Mouse (Mus musculus) frontal cortex, adult 2 months (tissue): ENCODE measurements at regions not wholly inside any gene's neighbourhood (a gene's known extent, or its start where the extent isn't known, plus 50 kb on each side); places are given as distances from the start of the nearest gene placed in this dataset.

ENCODE experiments used
- DNase-seq, 2 experiments: peaks; one replicate each; pipeline ENCODE4 v3.0.0; 2022; ENCODE audit warnings: low spot score in 1 of 2; ENCODE audit errors: extremely low spot score in 1 of 2

DNA sequence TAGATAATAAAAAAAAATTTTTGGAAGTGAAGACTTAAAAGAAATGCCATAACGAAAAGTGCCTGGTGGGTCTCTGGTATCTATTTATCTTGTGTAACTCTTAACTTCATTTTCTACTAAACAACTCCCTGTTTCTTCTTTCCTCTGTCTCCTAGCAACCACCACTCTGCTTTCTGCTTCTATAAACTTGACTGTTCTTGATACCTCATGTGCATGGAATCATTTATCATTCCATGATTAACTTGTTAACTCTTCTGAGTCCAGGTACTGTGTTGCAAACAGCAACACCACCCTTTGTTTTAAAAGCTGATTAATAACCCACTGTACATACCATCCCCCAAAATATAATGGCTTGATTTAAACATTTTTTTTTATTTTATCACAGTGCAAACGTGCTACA, 325.0 kb downstream of the Mettl4 start:
- DNase-seq, result no peak

DNA sequence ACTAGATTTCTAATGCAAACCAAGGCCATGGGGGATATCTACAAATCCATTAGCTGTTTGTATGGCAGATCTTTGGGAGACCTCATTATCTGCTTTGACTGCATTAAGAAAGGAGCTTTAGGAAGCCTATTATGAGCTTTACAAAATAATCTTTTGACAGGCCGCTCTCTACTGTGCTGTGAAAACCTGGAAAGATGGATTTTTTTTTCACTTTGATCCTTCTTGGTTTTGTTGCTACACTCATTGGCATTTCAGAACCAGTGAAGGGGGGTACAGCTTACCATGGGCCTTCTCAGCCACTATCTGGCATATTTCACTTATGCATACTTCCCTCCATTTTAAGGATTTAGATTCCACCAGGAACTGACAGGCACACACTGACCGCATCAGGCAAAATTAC, 366.8 kb downstream of the Mettl4 start:
- DNase-seq, result no peak

DNA sequence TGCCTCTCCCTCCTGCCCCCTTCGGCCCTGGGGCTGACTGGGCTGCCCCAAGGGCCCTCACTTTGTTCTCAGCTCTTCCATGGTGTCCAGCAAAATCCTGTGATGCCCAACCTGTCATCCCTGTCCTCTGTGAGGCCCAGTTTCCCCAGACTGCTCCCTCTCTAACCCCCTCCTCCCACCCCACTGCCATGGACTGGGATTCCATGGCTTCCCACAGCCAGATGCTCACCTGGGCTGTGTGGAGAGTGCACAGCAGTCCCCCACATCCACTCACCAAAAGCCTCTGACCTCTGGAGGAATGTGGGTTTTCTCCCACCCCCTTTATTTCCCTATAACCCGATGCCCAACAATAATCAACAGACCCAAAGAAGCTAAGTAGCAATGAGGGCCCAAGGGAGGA, 414.1 kb downstream of the Mettl4 start:
- no peak for DNase-seq

DNA sequence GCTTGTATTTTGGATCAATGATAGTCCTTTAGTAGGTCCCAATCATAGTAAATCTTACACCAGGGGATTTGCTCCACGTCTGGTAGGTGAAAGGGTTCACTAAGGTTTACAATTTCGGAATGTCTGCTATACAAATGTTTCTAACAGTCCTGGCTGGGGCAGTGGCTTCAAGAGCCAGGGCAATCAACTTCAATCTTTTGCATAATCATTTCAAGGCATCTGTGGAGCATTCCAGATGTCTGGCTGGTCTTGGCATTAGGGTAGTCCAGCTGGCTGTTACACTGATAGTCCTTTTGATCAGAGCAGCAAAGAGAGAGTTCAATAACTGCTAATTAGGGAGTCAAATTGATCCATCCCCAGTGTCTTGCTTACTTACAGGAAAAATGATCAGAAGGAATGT, 423.6 kb downstream of the Mettl4 start:
- DNase-seq, result no peak

DNA sequence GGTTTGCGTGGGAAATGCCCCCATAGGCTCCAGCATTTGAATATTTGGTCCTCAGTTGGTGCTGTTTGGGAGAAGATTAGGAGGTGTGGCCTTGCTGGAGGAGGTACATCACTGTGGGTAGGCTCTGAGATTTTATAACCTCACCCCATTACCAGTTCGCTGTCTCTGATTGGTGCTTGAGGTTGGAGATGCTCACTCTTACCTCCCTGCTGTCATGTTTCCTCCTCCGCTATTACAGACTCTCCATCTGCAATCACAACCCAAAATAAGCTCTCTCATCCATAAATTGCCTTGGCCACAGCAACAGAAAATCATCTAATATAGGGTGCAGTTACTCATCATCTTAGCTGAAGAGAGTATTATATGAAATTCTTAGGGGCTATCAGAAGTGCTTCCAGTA, 458.6 kb downstream of the Mettl4 start:
- DNase-seq, result peak in 1 of 2 experiments; percentile 20

DNA sequence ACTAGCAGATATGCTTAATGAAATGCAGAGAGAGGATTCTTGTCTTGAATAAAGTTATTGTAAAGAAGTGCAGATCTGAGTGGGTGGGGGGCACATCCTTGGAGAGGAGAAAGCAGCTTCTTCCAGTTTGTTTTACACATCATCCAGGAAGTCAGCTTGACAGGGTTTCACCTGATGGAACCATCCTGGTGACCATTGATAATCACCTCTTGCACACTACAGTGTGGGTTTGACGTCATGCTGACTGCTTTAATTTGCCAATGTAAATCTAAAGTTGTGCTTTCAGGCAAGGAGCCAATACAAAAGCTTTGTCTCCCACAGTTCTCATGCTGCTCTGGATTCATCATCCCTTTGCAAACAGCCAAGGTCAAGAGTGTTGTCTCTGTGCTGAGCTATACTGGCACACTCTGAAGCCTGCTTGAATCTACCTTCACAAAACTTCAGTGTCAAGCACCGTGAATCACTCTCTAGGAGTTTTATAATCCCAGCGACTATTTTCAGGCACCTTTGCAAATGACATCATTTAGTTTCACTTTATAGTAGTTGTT, 462.1 kb downstream of the Mettl4 start:
- DNase-seq, result no peak

DNA sequence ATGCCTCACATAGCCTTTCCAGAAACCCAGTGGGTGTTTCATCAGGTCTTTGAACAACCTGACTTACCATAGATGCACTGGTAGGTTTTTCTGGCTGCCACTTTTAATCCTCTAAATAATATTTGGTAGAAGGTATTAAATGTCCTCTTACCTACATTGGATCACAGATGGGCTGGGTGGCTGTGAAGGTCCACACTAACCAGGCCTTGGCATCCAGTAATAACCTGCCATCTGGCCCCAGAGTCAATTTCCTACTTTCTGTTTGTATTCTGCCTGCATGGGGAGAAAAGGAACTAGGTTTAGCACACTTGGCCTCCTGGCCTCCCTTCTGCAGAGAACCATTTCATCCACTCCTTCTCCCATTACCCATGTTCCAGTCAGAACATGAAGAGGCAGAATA, 473.0 kb downstream of the Mettl4 start:
- no peak for DNase-seq

DNA sequence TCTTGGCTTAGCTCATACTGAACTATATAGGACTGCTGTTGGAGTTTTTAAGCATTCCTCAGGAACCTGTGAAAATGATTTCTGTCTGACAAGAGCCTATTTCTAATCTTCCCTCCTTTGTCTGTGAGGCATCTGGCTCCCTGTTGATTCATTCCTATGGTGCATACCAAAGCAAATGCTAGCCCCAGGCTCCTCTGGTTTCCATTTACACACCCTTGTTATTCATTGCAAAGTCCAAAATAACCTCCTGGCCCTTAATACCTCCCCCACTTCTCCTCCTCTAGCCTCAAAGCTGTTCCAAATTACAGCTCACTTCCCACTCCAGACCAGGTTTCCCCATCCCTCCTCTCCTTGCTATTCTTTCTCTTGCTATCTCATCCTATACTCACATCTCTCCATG, 480.1 kb downstream of the Mettl4 start:
- DNase-seq, result no peak

DNA sequence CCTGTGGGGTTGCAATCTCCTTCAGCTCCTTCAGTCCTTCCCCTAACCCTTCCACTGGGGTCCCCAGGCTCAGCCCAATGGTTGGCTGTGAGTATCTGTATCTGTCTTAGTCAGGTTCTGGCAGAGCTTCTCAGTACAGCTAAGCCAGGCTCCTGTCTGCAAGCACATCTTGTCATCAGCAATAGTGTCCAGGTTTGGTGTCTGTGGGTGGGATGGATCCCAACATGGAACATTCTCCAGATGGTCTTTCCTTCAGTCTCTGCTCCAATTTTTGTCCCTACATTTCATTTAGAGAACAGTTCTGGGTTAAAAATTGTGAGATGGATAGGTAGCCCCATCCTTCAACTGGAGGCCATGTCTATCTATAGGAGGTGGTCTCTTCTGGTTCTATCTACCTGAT, 494.2 kb downstream of the Mettl4 start:
- peak; percentile 51 to 53 for DNase-seq

DNA sequence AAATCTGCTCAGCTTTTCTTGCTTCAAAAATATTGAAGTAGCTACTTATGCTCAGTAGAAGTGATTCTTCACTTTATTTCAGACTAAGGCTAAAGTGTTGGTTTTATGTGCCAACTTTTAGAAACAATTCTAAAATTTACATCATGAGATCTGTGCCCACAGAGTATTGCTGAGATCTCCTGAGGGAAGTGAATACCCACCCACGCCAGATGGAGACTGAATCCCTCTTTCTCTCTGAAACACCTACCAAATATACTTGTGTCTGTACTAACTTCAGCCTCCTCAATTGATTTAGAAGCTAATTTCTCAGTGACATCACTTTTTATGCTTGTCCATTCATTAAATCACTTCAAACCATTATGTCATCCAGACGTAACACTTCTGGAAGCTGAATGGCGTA, 495.0 kb downstream of the Mettl4 start:
- peak; percentile 82 to 83 for DNase-seq

DNA sequence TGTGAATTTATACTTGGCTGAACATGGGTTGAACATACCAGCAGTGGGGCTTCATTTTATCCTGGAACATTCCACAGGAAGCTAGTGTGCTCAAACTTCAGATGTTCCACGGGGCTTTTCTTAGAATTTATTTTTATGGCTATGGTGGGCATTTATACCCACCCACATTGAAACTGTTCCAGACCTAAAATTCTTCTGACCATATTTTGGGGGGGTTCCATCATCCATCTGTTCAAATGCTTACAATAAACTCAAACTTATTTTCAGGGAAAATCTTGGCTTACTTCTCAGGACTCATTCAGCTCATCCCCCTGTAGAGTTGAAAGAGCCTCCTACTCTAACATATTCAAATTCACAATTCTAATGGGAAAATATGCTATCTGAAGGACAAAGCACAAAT, 506.0 kb downstream of the Mettl4 start:
- peak in 1 of 2 experiments; percentile 26 for DNase-seq

DNA sequence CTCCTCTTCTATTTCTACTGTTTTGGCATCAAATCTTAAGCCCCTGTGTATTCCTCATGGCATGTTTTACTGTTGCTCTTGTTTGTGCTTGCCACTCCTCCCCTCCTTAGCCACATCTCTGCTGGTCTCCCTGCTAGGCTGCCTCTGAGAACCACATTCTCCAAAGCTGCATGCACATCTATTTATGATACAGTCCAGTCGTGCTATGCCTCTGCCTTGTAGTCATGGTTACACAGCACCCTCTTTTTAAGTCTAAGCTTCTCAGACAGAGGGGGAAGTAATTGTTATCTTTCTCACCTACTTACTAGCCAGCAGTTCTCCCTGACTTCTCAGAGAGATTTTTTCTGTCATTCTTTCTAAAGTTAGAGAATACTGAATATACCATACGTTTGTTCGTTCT, 523.7 kb downstream of the Mettl4 start:
- peak; percentile 47 to 61 for DNase-seq
